Mouse (Mus musculus): ENCODE data around the gene Polr2b. TPM values are rescaled to one million over a fixed set of nuclear protein-coding genes. Genes with fewer than 3 reads are reported as not detected.

The Polr2b gene
- polyA plus RNA-seq, 1 experiment from 2014 or later: 77.7 TPM

DNA sequence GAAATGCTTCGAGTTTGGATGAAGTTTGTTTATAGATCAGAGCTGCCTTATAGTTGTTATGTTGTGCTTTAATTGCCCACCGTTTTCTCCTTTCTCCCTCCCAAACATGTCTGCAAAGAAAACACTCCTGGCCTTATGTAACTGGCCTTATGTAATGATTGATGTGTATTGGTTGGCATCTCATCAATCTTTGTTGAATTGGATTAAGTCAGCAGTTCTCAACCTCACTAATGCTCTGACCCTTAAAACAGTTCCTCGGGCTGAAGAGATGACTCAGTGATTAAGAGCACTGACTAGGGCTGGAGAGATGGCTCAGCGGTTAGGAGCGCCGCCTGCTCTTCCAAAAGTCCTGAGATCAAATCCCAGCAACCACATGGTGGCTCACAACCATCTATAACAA is 5.0 kb downstream of the Polr2b start:
- WGBS (ENCODE audit: missing documents): 96% methylated on average over 6 of the region's 6 CpGs
- Histone ChIP-seq H3K4me3 (ENCODE audit: inconsistent target) (no peak overlapping the region), H3K79me2 (ENCODE audit: inconsistent target) (peaks cover 45% of the 10 kb centered on the region), H3K36me3 (ENCODE audit: inconsistent target) (peaks cover 36% of the 10 kb centered on the region), H3K27ac (no peak overlapping the region)

DNA sequence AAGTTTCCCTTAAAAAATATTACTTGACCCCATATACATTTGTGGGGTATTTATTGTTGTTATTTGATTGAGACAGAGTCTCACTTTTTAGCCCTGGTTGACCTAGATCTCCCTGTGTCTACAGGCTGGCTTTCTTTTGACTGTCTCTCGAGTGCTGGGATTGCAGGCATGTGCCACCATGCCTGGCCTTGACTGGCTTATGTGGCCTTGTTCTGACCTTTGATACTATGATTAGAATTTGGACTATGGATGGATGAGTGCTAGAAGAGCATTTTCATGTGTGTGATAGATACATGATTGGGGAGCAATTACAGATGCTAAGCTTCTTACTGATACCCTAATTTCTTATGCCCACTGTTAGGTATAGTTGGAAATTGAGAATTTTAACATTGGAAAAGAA is 15.0 kb downstream of the Polr2b start:
- no peaks in the 10 kb centered on the region for H3K79me2 ChIP-seq (ENCODE audit: inconsistent target)
- peaks cover 91% of the 10 kb centered on the region for H3K36me3 ChIP-seq (ENCODE audit: inconsistent target)
- 80% methylated on average over 1 of the region's 1 CpGs for WGBS (ENCODE audit: missing documents)
- H3K27ac ChIP-seq: no peak overlapping the region
- no peak overlapping the region for H3K4me3 ChIP-seq (ENCODE audit: inconsistent target)

DNA sequence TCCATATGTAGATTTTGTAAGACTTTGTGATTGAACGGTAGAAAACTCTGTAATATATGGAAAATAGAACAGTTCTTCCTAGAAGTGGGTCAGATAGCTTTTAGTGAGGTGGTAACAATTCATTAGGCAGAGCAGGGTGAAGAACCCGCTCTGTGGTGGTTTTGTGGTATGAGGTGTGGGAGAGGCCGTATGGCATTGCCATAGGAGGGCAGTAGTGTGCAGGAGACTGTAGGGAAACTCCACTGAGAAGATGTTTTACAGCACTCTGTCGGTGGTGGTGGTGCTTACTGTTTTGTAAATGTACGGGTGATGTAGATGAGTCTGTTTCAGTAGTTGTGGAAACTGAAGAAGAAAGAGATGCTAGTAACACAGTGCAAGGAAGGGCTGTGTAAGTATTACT is 20.2 kb downstream of the Polr2b start:
- WGBS (ENCODE audit: missing documents): 68% methylated on average over 5 of the region's 5 CpGs
- no peak overlapping the region for H3K27ac ChIP-seq
- peaks cover 93% of the 10 kb centered on the region for H3K36me3 ChIP-seq (ENCODE audit: inconsistent target)
- H3K4me3 ChIP-seq (ENCODE audit: inconsistent target): no peak overlapping the region
- H3K79me2 ChIP-seq (ENCODE audit: inconsistent target): no peaks in the 10 kb centered on the region

DNA sequence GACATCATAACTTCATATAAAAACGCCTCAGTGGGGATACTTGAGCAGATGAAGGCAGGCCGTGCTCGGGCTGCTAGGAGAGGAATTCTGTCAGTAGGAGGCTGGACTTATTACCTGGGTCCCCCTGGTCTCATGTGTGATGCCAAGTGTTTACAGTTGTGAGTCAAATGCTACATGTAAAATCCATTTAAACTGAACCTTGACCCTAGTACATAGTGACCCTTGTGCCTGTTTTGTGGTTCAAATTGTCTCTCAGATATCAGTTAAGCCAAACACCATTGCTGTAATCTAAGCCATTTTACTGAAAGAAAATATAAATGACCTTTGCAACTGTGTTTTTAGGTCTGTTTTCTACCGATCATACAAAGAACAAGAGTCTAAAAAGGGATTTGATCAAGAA is 30.1 kb downstream of the Polr2b start:
- WGBS (ENCODE audit: missing documents): 90% methylated on average over 4 of the region's 4 CpGs
- Histone ChIP-seq H3K4me3 (ENCODE audit: inconsistent target) (no peak overlapping the region), H3K36me3 (ENCODE audit: inconsistent target) (peaks cover 88% of the 10 kb centered on the region)

DNA sequence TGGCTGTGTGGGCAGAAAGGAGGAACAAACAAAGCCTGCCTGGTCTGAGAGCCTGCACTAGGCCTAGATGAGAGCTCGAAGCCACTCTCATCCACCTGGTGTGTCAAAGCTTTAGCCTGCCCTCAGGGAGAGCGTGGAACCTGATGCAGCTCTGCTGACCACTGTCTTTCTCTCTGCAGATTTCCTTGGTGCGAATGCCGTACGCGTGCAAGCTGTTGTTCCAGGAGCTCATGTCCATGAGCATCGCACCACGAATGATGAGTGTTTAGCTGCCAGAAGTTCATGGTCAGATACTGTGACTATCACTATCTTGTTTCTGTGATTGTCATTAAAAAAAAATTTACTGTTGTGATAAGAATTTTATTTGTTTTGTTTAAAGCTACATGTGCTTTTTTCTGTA is 39.0 kb downstream of the Polr2b start:
- Histone ChIP-seq H3K4me3 (ENCODE audit: inconsistent target) (no peak overlapping the region), H3K79me2 (ENCODE audit: inconsistent target) (no peaks in the 10 kb centered on the region), H3K36me3 (ENCODE audit: inconsistent target) (peaks cover 50% of the 10 kb centered on the region), H3K27ac (no peak overlapping the region)
- WGBS (ENCODE audit: missing documents): 98% methylated on average over 8 of the region's 8 CpGs

More for the DNA sequence above, 30.1 kb downstream of the Polr2b start:
- no peak overlapping the region for H3K27ac ChIP-seq
- no peaks in the 10 kb centered on the region for H3K79me2 ChIP-seq (ENCODE audit: inconsistent target)

DNA sequence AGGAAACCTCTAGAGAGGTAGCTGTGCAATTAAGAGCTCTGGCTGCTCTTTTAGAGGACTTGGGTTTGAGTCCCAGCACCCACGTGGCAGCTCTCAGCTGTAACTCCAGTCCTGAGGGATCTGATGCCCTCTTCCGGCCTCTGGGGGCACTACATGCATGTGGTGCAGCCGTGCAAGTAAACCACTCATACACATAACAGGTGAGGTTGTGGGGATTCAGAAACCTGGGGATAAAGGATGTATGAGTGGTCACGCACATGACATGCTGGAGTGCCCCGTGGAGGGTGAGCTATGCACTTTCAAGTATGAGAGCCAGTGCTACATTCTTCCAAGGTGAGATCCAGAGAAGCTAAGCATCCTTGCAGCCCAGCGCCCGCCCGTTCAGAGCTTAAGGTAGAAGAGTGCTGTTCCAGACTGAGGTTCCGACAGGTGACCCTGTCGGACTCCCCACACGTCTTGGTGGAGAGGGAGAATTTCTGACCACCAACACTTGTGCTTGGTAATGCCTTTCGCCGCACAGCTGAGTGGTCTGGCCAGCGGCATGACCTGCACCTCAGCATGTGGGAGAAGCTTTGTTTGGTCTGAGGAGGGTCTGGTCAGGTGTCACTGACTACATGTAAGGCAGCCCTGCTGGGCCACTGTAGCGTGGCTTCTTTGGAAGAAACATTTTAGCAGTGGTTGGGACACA is 40.2 kb downstream of the Polr2b start:
- H3K4me3 ChIP-seq (ENCODE audit: inconsistent target): no peak overlapping the region
- no peak overlapping the region for H3K27ac ChIP-seq
- H3K36me3 ChIP-seq (ENCODE audit: inconsistent target): peaks cover 39% of the 10 kb centered on the region
- no peaks in the 10 kb centered on the region for H3K79me2 ChIP-seq (ENCODE audit: inconsistent target)
- 96% methylated on average over 15 of the region's 15 CpGs for WGBS (ENCODE audit: missing documents)

DNA sequence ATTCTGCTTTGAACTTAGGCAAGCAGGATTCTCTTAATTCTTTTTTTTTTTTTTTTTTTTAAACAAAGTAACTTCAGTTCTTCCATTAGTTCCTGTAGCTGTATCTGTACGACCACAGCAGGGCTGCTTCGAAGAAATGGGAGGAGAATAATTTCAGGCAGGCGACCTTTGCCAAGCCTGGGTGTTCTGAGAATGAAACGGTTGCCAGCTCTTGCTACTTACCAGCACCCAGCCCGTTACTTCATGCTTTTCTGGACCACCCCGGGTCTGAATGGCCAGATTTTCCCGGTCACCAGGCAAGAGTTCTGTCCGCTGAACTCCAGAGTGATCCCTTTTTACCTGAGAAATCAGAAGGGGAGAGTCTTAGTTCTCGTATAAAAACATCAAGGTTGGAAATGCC is 41.7 kb downstream of the Polr2b start:
- no peak overlapping the region for H3K27ac ChIP-seq
- 90% methylated on average over 9 of the region's 9 CpGs for WGBS (ENCODE audit: missing documents)

DNA sequence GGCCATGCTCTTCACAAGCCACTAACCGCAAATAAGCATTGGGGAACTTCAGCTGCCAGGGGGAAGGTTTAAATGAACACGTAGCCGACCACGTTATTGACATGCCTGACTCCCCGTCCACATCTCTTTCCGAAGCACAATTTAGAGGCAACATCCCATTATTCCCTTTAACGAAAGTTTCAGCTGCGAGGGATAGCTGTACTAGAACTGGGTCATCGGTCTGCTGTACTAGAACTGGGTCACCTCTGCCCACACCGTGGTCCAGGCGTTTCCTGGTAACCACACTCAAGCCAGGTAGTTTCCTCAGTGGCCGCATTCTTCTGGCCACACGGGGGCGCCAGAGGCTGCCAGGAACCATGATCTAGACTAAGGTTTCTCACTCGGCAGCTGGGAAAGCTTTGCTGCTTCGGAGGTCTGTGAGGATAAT is 44.4 kb downstream of the Polr2b start:
- no peak overlapping the region for H3K4me3 ChIP-seq (ENCODE audit: inconsistent target)

More for the DNA sequence above, 41.7 kb downstream of the Polr2b start:
- no peak overlapping the region for H3K4me3 ChIP-seq (ENCODE audit: inconsistent target)
- peaks cover 24% of the 10 kb centered on the region for H3K36me3 ChIP-seq (ENCODE audit: inconsistent target)
- no peaks in the 10 kb centered on the region for H3K79me2 ChIP-seq (ENCODE audit: inconsistent target)

DNA sequence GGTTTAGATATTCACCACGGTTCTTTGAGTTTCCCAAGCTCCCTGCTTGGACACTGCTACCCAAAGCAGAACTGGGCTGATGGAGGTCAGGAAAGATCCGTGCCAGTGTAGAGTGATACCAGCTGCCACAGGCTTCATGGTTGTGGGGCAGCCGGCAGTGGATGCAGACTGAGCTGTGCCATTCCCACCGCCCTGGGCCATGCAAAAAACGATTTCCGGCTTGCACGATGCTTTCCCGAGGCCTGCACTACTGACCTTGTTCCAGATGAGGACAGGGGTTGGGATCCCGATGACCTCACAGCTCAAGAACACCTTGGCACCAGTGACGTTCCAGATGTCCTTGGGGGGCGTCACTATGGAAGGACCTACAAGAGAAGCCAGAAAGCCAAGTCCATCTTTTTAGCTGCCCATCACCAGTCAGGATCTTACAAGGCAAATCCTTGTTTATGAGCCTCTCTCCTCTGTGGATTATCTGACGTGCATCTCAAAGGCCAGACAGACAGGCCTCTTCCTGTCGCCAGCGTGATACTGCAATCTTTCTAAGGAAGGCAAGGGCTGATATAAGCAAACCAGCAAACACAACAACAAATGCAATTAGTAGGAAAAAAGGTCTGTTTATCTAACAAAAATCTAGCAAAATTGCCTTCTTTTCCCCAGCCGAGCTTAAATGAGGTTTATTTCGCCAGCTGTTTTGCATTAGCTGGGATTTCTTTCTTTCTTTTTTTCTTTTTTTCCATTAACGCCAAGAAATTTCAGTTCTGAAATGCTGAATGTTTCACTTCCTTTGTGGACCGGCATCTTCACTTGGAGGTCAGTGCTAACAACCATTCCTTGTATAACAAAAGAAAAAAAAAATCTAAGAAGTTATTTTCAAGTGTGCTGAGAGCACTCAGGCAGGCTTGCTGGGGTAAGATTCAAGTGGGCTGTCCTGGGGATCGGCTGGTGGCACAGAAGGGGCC is 45.6 kb downstream of the Polr2b start:
- Histone ChIP-seq H3K4me3 (ENCODE audit: inconsistent target) (no peak overlapping the region), H3K27ac (no peak overlapping the region), H3K36me3 (ENCODE audit: inconsistent target) (no peaks in the 10 kb centered on the region), H3K79me2 (ENCODE audit: inconsistent target) (no peaks in the 10 kb centered on the region)
- WGBS (ENCODE audit: missing documents): 83% methylated on average over 19 of the region's 19 CpGs

More for the DNA sequence above, 44.4 kb downstream of the Polr2b start:
- 3% methylated on average over 16 of the region's 16 CpGs for WGBS (ENCODE audit: missing documents)
- no peaks in the 10 kb centered on the region for H3K36me3 ChIP-seq (ENCODE audit: inconsistent target)
- H3K27ac ChIP-seq: no peak overlapping the region
- H3K79me2 ChIP-seq (ENCODE audit: inconsistent target): no peaks in the 10 kb centered on the region

DNA sequence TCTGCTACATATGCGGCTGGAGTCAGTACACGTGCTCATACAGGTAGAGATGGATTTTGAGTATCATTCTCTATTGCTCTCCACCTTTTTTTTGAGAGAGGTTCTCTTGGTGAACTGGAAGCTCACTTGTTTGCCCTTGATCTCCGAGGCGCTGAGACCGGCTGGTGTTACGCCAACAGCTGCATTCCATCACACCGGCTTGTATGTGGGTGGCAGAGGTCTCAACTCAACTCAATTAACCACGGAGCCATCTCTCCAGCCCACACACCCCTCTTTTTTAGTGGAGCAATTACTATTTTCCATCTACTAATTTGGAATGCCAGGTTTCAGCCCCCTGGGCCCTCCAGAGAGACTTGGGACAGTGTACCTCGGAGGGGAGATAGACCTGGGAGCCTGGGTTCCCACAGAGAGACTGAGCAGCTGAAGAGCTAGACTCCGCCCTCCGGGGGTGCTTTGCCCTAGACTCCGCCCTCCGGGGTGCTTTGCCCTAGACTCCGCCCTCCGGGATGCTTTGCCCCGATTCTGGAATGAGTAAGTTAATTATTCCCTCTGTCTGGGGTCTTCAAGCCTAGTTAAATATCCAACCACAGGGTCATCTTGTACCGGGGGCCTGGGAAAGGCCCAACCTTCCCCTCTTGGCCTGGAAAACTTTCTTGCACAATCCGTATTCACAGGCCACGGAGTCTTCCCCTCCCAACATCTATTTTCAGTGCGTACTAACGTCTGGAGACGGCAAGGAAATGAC is 47.6 kb downstream of the Polr2b start:
- Histone ChIP-seq H3K79me2 (ENCODE audit: inconsistent target) (no peaks in the 10 kb centered on the region), H3K27ac (no peak overlapping the region), H3K36me3 (ENCODE audit: inconsistent target) (no peaks in the 10 kb centered on the region), H3K4me3 (ENCODE audit: inconsistent target) (peak overlapping the region; percentile 46)
- WGBS (ENCODE audit: missing documents): 30% methylated on average over 22 of the region's 22 CpGs

DNA sequence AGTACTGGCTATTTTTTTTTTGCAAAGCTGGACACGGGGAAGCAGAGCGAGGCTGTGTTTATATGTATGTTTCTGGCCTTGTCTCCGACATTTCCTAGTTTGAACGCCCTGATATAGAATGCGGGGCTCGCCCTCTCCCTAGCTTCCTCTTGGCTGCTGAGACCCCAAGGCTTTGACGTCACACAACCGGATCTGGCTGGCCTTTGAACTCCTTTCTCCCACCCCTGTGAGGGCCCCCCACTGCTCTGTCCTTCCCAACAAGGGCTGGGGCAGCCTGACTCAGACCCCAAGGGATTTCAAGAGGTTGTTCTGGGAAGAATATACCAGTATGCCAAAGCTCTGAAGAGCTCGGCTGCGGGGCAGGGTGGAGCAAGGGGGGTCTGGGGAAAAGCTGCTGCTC is 48.4 kb downstream of the Polr2b start:
- Histone ChIP-seq H3K4me3 (ENCODE audit: inconsistent target) (peak overlapping the region; percentile 46), H3K36me3 (ENCODE audit: inconsistent target) (no peaks in the 10 kb centered on the region), H3K27ac (no peak overlapping the region), H3K79me2 (ENCODE audit: inconsistent target) (no peaks in the 10 kb centered on the region)
- 6% methylated on average over 10 of the region's 10 CpGs for WGBS (ENCODE audit: missing documents)

DNA sequence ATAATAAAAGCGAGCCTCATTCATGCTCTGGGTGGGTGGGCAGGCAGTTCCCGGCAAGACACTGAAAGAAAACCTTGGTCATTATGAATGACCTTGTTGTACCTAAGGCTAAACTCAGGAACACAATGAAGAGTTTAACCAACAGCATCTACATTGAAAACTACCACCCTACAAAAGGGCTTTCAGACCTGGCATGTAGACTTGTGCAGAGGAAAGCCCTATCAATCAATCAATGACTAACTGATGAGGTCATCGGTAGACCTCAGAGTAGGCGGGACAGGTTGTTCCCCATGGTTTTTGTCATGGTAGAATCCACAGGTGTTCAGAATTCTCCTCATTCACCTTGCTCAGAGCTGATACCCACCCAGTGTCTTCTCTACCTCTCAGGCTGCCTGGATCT is 50.0 kb downstream of the Polr2b start:
- no peak overlapping the region for H3K4me3 ChIP-seq (ENCODE audit: inconsistent target)
- no peaks in the 10 kb centered on the region for H3K79me2 ChIP-seq (ENCODE audit: inconsistent target)
- no peak overlapping the region for H3K27ac ChIP-seq
- 100% methylated on average over 4 of the region's 4 CpGs for WGBS (ENCODE audit: missing documents)
- no peaks in the 10 kb centered on the region for H3K36me3 ChIP-seq (ENCODE audit: inconsistent target)

DNA sequence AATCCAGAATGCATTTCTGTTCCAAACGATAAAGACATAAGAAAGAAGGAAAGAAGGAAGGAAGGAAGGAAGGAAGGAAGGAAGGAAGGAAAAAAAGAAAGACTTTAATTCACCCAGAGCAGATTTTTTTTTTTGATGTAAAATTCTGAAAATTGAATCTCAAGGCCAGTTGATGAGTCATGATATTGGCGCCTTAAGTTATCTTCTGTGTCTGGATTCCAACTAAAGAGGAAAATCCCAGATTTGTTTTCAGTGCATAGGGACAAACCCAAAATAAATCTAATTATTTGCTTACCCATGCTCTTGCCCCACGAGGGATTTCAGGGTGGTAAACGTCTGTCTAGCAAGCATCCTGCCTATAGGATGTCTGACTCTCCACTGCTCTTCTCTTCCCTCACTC is 51.1 kb downstream of the Polr2b start:
- no peak overlapping the region for H3K4me3 ChIP-seq (ENCODE audit: inconsistent target)
- no peaks in the 10 kb centered on the region for H3K36me3 ChIP-seq (ENCODE audit: inconsistent target)
- 80% methylated on average over 4 of the region's 4 CpGs for WGBS (ENCODE audit: missing documents)
- no peaks in the 10 kb centered on the region for H3K79me2 ChIP-seq (ENCODE audit: inconsistent target)
- no peak overlapping the region for H3K27ac ChIP-seq

DNA sequence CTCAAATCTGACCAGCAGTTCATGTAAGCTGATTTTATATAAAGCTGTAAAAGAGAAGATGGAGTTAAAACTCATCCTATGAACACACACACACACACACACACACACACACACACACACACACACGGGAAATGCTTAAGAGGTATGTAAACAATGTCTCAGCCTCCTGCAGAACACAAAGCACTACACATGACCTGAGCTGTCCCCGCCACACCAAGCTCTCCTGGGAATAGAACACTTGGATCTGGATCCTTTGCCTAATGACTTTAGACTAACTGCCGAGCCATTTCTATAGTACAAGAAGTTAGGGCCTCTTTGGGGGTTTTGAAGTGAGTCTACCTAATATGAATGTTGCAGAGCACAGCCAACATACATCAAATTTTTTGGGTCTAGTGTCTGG is 52.2 kb downstream of the Polr2b start:
- WGBS (ENCODE audit: missing documents): 86% methylated on average over 3 of the region's 3 CpGs
- Histone ChIP-seq H3K79me2 (ENCODE audit: inconsistent target) (no peaks in the 10 kb centered on the region), H3K36me3 (ENCODE audit: inconsistent target) (no peaks in the 10 kb centered on the region), H3K4me3 (ENCODE audit: inconsistent target) (no peak overlapping the region), H3K27ac (no peak overlapping the region)
